Mouse (Mus musculus) intestine, postnatal 0 days (tissue): Measurements from ENCODE around the gene C1qtnf4. TPM values are rescaled to one million over a fixed set of nuclear protein-coding genes. Genes with fewer than 3 reads are reported as not detected.

Source experiments
- ATAC-seq: fragments of 200-750 bp; cut with Nextera tagmentation; 2 replicates; pipeline ENCODE4 v1.8.0; 2017; ENCODE audit warnings: mild to moderate bottlenecking, moderate TSS enrichment, moderate library complexity
- H3K27ac ChIP-seq: fragments of 300-500 bp; sonication (generic); 2 replicates; pipeline ENCODE4 v1.5.1; 2014; ENCODE audit warnings: mild to moderate bottlenecking, low read depth, low read length, moderate library complexity
- H3K27me3 ChIP-seq: fragments of 300-500 bp; sonication (generic); replicated peaks from 2 replicates; pipeline ENCODE4 v1.6.1; 2014; ENCODE audit warnings: low read length, mixed read lengths; ENCODE audit not compliant: control insufficient read depth, insufficient read depth
- H3K36me3 ChIP-seq: fragments of 300-500 bp; sonication (generic); 2 replicates; pipeline ENCODE4 v1.6.1; 2014; ENCODE audit warnings: mild to moderate bottlenecking, moderate library complexity; ENCODE audit not compliant: control insufficient read depth, insufficient read depth
- H3K4me1 ChIP-seq: fragments of 300-500 bp; sonication (generic); replicated peaks from 2 replicates; pipeline ENCODE4 v1.6.1; 2014; ENCODE audit warnings: antibody characterized with exemption, low read length, mixed read lengths; ENCODE audit not compliant: control insufficient read depth, insufficient read depth
- H3K4me2 ChIP-seq: fragments of 300-500 bp; sonication (generic); replicated peaks from 2 replicates; pipeline ENCODE4 v1.6.1; 2014; ENCODE audit warnings: low read depth, mild to moderate bottlenecking, moderate library complexity
- H3K4me3 ChIP-seq: fragments of 300-500 bp; sonication (generic); 2 replicates; pipeline ENCODE4 v1.5.1; 2014; ENCODE audit warnings: low read depth, low read length
- H3K9ac ChIP-seq: fragments of 300-500 bp; sonication (generic); 2 replicates; pipeline ENCODE4 v1.6.1; 2014; ENCODE audit warnings: mild to moderate bottlenecking, low read depth, low read length
- H3K9me3 ChIP-seq: fragments of 300-500 bp; sonication (generic); 2 replicates; pipeline ENCODE4 v1.6.1; 2016; ENCODE audit warnings: mixed run types; ENCODE audit not compliant: control insufficient read depth
- CTCF ChIP-seq: sonication (generic); IDR thresholded peaks from 2 replicates; pipeline ENCODE4 v1.5.1; 2016; ENCODE audit warnings: low read depth, mild to moderate bottlenecking, control low read depth, antibody characterized with exemption, moderate library complexity
- WGBS: fragments of 180-500 bp; shearing (Covaris S2); extraction: QIAGEN DNeasy Blood & Tissue Kit; methylation state at CpG from one replicate; pipeline ENCODE4 v1.1.7; 2014; 5-methylcytosine and 5-hydroxymethylcytosine counted together
- polyA plus RNA-seq: library from polyadenylated mRNA; unstranded; fragments of >200 nt; fragmentation: Nextera tagmentation; extraction: Ambion mirVana; gene quantifications from 2 replicates; pipeline ENCODE4 v1.2.1, GENCODE M21; 2015

The C1qtnf4 gene
- polyA plus RNA-seq, 1 experiment from 2014 or later: 7.6 TPM

DNA sequence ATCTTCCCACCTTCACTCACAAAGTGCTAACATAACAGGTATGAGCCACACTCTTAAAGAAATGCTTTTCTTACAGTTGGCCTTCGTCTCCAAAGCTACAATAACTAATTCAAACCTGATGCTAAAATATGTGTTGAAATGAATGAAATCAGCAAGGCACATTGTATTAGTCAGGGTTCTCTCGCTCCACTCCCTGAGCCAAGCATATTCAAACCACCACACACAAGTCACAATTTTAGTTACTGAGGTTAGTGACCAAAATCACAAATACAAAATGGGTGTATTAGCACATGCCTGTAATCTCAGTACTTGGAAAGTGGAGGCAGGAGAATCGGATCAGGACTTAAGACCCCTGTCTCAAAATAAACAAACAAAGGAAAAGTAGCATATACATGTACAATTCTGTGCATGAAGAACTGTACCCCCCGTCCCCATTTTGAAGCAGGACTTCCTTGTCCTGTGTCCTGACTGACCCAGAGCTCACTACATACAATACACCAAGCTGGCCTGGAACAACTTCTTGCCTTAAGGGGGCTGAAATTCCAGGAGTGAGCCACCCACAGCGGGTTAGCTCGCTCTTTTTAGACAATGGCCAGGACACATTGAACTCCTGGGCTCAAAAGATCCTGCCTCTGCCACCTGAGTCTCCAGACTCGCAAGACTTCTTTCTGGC lies 31.0 kb downstream of the C1qtnf4 start:
- Histone ChIP-seq H3K9me3 (no peaks in the 10 kb centered on the region), H3K4me2 (peak overlapping the region; percentile 82), H3K9ac (peak overlapping the region; percentile 98), H3K27ac (peak overlapping the region; percentile 99), H3K36me3 (peaks cover 11% of the 10 kb centered on the region), H3K27me3 (no peaks in the 10 kb centered on the region), H3K4me3 (peak overlapping the region; percentile 73), H3K4me1 (0 out of 2 replicates have a peak, but pooled peaks cover 4% of the 10 kb centered on the region)
- no peak for TF ChIP-seq CTCF
- ATAC-seq: no peak
- 12% methylated on average over 7 of the region's 7 CpGs for WGBS

DNA sequence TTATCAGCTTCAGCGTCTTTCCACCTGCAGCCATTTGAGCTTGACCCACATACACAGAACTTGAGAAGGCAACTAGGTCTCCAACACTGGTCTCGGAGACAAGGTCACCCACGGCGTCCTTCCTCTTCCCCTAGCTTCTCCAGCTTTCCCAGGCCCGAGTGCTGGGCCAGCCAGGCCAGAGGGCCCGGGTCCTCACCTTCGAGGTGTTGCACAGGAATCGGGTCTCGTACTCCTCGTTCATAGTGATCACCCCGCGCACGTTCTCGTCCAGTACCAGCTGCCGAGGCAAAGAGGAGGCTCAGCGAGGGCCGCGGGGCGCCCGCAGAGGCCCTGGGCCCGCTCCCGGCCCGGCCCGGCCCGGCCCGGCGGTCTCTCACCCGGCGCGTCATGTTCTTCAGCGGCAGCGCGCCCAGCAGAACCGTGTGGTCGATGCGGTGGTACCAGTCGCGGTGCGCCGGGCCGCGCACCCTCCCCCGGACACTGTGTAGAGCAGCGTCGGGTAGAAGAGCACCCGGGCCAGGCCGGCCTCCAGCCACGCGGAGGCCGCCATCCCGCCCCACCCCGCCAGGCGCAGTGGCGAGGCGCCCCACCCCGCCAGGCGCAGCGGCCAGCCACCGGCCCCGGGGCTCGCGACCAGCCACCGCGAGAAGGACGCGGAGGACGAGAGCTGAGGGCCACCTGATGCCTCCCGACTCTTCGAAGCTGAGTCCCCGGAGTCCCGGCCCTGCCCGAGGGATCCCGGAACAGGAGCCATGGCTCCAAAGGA lies 31.8 kb downstream of the C1qtnf4 start:
- TF ChIP-seq CTCF: no peak
- Histone ChIP-seq H3K27me3 (no peaks in the 10 kb centered on the region), H3K4me3 (peak overlapping the region; percentile 73), H3K9ac (peak overlapping the region; percentile 98), H3K4me1 (0 out of 2 replicates have a peak, but pooled peaks cover 4% of the 10 kb centered on the region), H3K36me3 (peaks cover 9% of the 10 kb centered on the region; the same call in 1 of the 2 replicates), H3K27ac (peak overlapping the region; percentile 99), H3K9me3 (no peaks in the 10 kb centered on the region), H3K4me2 (peak overlapping the region; percentile 82)
- under 1% methylated on average over 72 of the region's 73 CpGs for WGBS
- peak; percentile 81 for ATAC-seq

DNA sequence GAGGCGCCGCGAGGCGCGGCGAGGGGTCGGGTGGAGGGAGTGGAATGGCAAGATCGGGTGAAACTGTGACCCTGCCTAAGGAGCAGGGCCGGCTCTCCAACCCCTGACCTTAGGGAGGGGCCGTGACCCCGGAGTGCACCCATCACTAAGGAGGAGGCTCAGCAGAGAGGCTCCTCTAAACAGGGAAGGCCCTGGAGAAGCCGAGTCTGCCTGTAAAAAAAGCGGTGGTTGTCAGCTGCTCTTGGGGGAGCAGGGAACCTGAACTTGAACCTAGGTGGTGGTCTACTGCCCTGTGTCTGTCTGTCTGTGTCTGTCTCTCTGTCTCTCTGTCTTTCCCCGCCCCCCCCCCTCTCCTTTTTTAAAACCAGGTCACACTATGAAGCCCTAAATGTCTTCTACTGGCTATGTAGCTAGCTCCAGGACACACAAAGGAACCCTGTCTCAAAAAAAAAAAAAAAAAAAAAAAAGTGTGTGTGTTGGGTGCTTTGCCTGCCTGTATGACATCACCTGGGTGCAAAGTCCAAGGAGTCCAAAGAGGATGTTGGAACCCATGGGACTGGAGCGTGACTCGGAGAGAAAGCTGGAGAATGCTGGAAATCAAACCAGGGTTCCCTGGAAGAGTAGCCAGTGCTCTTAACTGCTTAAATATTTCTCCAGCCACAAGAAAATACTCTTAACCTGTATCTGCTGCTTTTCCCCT lies 32.5 kb downstream of the C1qtnf4 start:
- Histone ChIP-seq H3K27ac (peak overlapping the region; percentile 99), H3K4me1 (0 out of 2 replicates have a peak, but pooled peaks cover 4% of the 10 kb centered on the region), H3K9ac (peak overlapping the region; percentile 98), H3K36me3 (peaks cover 9% of the 10 kb centered on the region; the same call in 1 of the 2 replicates), H3K4me2 (peak overlapping the region; percentile 82), H3K9me3 (no peaks in the 10 kb centered on the region), H3K4me3 (peak overlapping the region; percentile 73), H3K27me3 (no peaks in the 10 kb centered on the region)
- no peak for TF ChIP-seq CTCF
- WGBS: 5% methylated on average over 16 of the region's 16 CpGs
- peak; percentile 84 for ATAC-seq

DNA sequence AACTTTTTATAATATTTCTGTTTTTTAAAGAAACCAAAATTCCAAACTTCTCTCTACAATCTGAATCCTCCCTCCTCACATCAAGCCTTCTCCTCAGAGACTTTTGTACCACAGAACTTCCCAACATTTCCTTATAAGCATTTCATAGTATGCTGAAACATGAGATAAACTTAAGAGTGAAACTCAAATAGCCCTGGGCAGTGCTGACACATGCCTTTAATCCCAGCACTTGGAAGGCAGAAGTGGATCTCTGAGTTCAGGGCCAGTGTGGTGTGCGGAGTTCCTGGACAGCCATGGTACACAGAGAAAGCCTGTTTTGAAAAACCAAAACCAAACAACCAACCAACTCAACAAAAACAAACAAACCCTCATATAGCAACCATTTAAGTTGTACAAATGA lies 35.5 kb downstream of the C1qtnf4 start:
- H3K27me3 ChIP-seq: no peaks in the 10 kb centered on the region
- H3K4me2 ChIP-seq: no peak overlapping the region
- no peak for TF ChIP-seq CTCF
- no peak overlapping the region for H3K9ac ChIP-seq
- no peaks in the 10 kb centered on the region for H3K36me3 ChIP-seq
- 76% methylated on average over 1 of the region's 1 CpGs for WGBS
- H3K4me1 ChIP-seq: no peaks in the 10 kb centered on the region
- H3K4me3 ChIP-seq: no peak overlapping the region
- no peak for ATAC-seq
- no peaks in the 10 kb centered on the region for H3K9me3 ChIP-seq
- H3K27ac ChIP-seq: no peak overlapping the region

DNA sequence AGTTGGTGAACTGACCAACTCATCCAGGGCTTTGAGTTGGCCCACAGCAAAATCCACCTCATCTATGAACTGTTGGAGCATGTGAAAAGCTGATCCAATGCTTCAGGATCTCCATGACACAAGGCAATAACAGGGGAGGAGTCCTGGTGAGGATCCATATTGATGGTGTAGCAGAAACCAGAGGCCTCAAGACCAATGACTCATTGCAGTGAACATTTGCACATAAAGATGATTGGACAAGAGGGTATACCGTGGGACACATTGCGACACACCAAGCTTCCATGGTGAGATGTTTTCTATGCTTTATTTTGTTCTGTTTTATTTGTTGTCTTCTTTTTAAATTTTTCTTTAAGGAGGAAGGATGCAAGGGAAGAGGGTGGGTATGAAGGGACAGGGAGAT lies 37.0 kb downstream of the C1qtnf4 start:
- WGBS: 79% methylated on average over 2 of the region's 2 CpGs
- Histone ChIP-seq H3K9ac (no peak overlapping the region), H3K27ac (no peak overlapping the region), H3K4me1 (no peaks in the 10 kb centered on the region), H3K4me3 (no peak overlapping the region), H3K9me3 (no peaks in the 10 kb centered on the region), H3K36me3 (no peaks in the 10 kb centered on the region), H3K4me2 (no peak overlapping the region), H3K27me3 (no peaks in the 10 kb centered on the region)
- no peak for TF ChIP-seq CTCF
- ATAC-seq: no peak

DNA sequence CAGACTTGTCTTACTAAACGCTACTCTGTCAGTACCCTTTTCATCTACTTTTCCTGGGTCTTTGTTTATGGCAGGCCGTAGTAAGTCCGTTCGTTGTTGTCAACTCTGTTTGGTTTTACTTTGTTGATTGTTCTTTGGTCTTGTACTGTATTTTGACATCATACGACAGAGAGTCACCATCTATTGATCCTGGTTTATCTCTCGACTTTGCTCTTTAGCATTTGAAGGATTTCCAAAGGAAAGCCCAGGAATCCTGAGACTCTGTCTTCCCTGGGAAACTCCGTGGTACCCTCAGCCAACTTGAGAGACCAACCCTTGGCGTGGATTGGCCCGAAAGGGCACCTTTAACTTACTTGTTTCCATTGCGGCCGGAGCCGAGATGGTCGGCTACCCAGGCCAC lies 42.9 kb downstream of the C1qtnf4 start:
- no peaks in the 10 kb centered on the region for H3K4me1 ChIP-seq
- no peaks in the 10 kb centered on the region for H3K27me3 ChIP-seq
- WGBS: 83% methylated on average over 13 of the region's 13 CpGs
- no peak overlapping the region for H3K9ac ChIP-seq
- H3K4me2 ChIP-seq: no peak overlapping the region
- TF ChIP-seq CTCF: no peak
- H3K9me3 ChIP-seq: no peaks in the 10 kb centered on the region
- no peaks in the 10 kb centered on the region for H3K36me3 ChIP-seq
- H3K4me3 ChIP-seq: no peak overlapping the region
- H3K27ac ChIP-seq: no peak overlapping the region
- no peak for ATAC-seq
